Mouse (Mus musculus): ENCODE measurements around the gene Gm28043. TPM values are rescaled to one million over a fixed set of nuclear protein-coding genes. Genes with fewer than 3 reads are reported as not detected.
"Not testable (repeated sequence)": the region's sequence is repeated elsewhere in the genome, so short reads cannot be mapped to it uniquely, and the experiment has no call there.

Gene Gm28043
- polyA plus RNA-seq, 1 experiment from 2014 or later = 3.6 TPM

DNA sequence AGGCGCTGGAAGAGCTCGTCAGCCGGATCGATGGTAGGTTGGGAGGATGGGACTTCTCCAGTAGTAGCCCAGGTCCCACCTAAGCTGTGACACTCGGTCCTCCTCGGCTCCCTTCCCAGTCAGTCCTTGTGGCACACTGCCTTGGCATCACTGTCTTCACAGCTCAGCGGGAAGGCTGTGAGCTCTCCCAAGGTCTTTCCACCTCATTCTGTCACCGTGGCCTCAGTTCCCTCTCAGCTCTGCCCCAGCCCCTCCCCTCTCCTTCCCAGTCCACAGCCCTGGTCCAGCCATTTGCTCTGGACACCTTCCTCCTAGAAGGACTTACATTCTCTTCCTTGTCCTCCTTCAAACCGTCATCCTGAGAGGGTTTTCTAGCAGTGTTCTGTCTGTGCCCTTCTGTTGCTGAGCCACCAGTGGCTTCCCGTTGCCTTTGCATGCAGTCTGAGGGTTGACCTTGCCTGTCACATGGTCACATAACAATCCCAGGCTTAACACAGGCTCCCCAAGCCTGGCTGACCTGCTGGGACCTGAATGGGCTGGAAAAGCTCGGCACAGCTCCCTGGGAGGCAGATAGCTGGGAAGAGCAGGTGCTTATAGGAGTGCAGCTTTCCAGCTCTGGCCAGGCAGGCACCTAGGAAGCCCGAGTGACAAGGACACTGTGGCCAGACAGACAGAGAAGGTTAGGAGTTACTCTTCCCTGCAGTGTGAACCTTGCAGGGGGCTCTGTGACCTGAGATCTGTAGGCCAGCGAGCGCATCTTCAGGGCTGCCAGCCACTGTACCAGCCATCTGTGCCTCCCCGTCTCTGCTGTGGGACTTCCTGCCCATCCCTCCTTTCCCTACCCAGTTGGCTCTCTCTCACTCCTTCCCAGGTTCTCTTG is 18.5 kb upstream of the Gm28043 start:
- H3K36me3 ChIP-seq = peaks cover 75% of the 10 kb centered on the region
- ATAC-seq (ENCODE audit: insufficient number of reproducible peaks, insufficient read depth, low FRiP score, low TSS enrichment, low read depth) = no peak
- H3K4me1 ChIP-seq = no peaks in the 10 kb centered on the region
- no peak overlapping the region for H3K4me3 ChIP-seq
- H3K9ac ChIP-seq = 0 out of 2 replicates have a peak overlapping the region, but pooled peaks have one; percentile 27
- H3K27ac ChIP-seq = no peak overlapping the region
- H3K27me3 ChIP-seq = no peaks in the 10 kb centered on the region
- 89% methylated on average over 15 of the region's 15 CpGs for WGBS
- H3K9me3 ChIP-seq = no peaks in the 10 kb centered on the region
- no peak overlapping the region for H3K4me2 ChIP-seq

DNA sequence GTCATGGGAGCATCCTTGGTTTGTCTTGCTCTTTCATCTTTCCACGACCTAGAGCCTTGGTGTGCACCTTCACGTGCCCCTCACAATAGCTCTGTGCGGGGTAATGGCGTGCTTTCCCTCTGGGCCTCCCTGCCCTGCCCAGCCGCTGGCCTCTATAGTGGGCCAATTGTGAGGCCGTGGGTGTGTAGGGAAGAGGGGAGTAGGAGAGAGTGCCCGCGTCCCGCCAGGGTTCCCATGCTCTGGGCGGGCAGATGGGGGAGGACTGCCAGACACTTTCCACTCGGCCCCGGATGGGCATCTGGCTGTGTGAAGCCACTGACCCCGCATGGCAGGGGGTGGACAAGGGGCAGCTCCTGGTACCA is 17.9 kb upstream of the Gm28043 start:
- H3K4me1 ChIP-seq = no peaks in the 10 kb centered on the region
- H3K27ac ChIP-seq = no peak overlapping the region
- H3K9me3 ChIP-seq = no peaks in the 10 kb centered on the region
- no peak overlapping the region for H3K9ac ChIP-seq
- 89% methylated on average over 13 of the region's 13 CpGs for WGBS
- no peak overlapping the region for H3K4me2 ChIP-seq
- H3K27me3 ChIP-seq = no peaks in the 10 kb centered on the region
- no peak overlapping the region for H3K4me3 ChIP-seq
- 0 out of 2 replicates have a peak, but pooled peaks have one; percentile 20 for ATAC-seq (ENCODE audit: insufficient number of reproducible peaks, insufficient read depth, low FRiP score, low TSS enrichment, low read depth)
- peaks cover 81% of the 10 kb centered on the region for H3K36me3 ChIP-seq

DNA sequence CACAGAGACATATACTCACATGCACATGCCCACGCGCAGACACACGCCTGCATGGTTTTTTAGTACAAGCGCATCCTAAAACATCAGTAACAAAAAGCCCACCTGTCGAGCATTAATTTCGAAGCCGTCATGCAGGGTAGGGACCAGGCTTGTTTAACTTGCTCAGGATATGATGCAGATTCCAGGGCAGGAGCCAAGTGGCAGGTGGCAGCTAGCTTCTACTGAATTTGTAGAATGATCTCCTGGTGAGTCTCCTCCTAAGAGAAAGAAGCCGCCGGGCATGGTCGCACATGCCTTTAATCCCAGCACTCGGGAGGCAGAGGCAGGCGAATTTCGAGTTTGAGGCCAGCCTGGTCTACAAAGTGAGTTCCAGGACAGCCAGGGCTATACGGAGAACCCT is 15.6 kb upstream of the Gm28043 start:
- Histone ChIP-seq H3K4me2 (no peak overlapping the region), H3K27ac (no peak overlapping the region), H3K4me3 (no peak overlapping the region), H3K27me3 (no peaks in the 10 kb centered on the region), H3K9ac (no peak overlapping the region), H3K36me3 (peaks cover 86% of the 10 kb centered on the region), H3K9me3 (no peaks in the 10 kb centered on the region), H3K4me1 (no peaks in the 10 kb centered on the region)
- WGBS = 92% methylated on average over 14 of the region's 14 CpGs
- ATAC-seq (ENCODE audit: insufficient number of reproducible peaks, insufficient read depth, low FRiP score, low TSS enrichment, low read depth) = no peak

DNA sequence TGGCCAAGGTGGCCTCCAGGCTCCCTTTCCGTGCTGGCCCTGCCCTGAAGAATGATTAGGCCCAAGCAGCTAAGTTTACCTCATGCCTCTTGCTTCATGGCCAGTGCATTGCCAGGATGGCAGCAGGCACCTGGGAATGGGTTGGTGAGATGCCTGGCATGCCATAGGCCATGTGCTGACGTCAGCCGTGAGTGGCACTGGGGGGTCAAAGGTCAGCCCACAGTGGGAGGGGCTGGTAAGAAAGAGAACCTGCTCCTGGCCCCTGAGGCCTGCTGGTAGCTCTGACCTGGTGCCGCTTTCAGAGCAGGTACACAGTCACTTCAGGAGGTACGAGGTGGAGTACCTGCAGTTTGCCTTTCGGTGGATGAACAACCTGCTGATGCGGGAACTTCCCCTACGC is 15.1 kb upstream of the Gm28043 start:
- 83% methylated on average over 8 of the region's 8 CpGs for WGBS
- Histone ChIP-seq H3K4me2 (no peak overlapping the region), H3K36me3 (peaks cover 81% of the 10 kb centered on the region), H3K9ac (no peak overlapping the region), H3K4me3 (no peak overlapping the region), H3K4me1 (no peaks in the 10 kb centered on the region), H3K27ac (no peak overlapping the region), H3K27me3 (no peaks in the 10 kb centered on the region), H3K9me3 (no peaks in the 10 kb centered on the region)
- no peak for ATAC-seq (ENCODE audit: insufficient number of reproducible peaks, insufficient read depth, low FRiP score, low TSS enrichment, low read depth)

DNA sequence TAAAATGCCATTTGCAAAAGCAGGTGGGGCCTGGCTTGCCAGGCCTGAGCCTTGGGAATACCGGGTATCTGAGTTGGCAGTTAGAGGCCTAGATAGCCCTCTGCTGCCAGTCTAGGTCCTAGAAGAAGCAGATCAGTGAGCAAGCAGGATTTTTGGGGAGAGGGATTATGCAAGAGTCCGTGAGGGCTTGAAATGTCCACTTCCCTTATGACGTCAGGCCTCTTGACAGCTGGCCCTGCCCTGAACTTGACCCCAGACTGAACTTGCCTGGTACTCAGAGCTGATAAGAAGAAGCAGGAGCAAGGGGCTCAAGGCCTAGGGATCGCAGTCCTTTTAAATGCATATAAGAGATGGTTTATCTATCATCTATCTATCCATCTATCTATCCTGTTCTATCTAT is 13.3 kb upstream of the Gm28043 start:
- H3K27me3 ChIP-seq = no peaks in the 10 kb centered on the region
- no peak for ATAC-seq (ENCODE audit: insufficient number of reproducible peaks, insufficient read depth, low FRiP score, low TSS enrichment, low read depth)
- peaks cover 76% of the 10 kb centered on the region for H3K36me3 ChIP-seq
- no peak overlapping the region for H3K9ac ChIP-seq
- 80% methylated on average over 4 of the region's 4 CpGs for WGBS
- H3K27ac ChIP-seq = no peak overlapping the region
- no peak overlapping the region for H3K4me3 ChIP-seq
- H3K9me3 ChIP-seq = no peaks in the 10 kb centered on the region
- no peaks in the 10 kb centered on the region for H3K4me1 ChIP-seq
- no peak overlapping the region for H3K4me2 ChIP-seq

DNA sequence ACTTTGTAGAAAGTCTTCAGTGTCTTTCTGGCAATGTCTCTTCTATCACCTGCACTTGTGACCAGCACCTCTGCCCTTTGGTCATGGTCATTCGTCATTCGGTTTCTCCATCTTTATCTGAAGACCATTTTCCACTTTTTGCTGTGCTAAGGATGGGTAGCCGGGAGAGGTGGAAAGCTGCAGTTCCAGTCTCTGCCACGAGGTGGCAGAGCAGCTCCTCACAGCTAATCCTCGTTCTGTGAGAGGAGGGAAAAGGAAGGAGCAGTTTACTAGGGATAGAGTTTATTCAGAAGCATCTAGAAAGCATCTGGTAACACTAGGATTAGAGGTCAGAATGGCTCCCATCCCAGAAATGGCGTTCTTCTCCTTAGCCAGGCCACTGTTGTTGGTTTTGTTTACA is 11.4 kb upstream of the Gm28043 start:
- H3K4me3 ChIP-seq = no peak overlapping the region
- H3K9me3 ChIP-seq = no peaks in the 10 kb centered on the region
- no peak for ATAC-seq (ENCODE audit: insufficient number of reproducible peaks, insufficient read depth, low FRiP score, low TSS enrichment, low read depth)
- no peaks in the 10 kb centered on the region for H3K27me3 ChIP-seq
- peaks cover 76% of the 10 kb centered on the region for H3K36me3 ChIP-seq
- H3K27ac ChIP-seq = no peak overlapping the region
- WGBS = 26% methylated on average over 6 of the region's 6 CpGs
- H3K9ac ChIP-seq = no peak overlapping the region
- H3K4me1 ChIP-seq = no peaks in the 10 kb centered on the region
- no peak overlapping the region for H3K4me2 ChIP-seq

DNA sequence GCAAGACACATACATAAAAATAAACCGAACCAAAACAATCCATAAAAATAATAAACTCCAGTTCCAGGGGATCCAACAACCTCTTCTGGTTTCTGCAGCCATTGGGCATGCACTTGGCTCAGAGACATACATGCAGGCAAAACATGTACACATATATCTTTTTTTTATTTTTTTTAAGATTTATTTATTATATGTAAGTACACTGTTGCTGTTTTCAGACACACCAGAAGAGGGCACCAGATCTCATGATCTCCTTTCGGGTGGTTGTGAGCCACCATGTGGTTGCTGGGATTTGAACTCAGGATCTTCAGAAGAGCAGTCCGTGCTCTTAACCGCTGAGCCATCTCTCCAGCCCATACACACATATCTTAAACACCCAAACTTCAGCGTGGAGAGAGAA is 1.2 kb upstream of the Gm28043 start:
- H3K36me3 ChIP-seq; H3K4me3 ChIP-seq; H3K27ac ChIP-seq; H3K27me3 ChIP-seq; H3K4me2 ChIP-seq; H3K9me3 ChIP-seq; ATAC-seq (ENCODE audit: insufficient number of reproducible peaks, insufficient read depth, low FRiP score, low TSS enrichment, low read depth); H3K9ac ChIP-seq: not testable (repeated sequence)
- peaks cover 36% of the 10 kb centered on the region for H3K4me1 ChIP-seq
- WGBS = 81% methylated on average over 5 of the region's 5 CpGs

DNA sequence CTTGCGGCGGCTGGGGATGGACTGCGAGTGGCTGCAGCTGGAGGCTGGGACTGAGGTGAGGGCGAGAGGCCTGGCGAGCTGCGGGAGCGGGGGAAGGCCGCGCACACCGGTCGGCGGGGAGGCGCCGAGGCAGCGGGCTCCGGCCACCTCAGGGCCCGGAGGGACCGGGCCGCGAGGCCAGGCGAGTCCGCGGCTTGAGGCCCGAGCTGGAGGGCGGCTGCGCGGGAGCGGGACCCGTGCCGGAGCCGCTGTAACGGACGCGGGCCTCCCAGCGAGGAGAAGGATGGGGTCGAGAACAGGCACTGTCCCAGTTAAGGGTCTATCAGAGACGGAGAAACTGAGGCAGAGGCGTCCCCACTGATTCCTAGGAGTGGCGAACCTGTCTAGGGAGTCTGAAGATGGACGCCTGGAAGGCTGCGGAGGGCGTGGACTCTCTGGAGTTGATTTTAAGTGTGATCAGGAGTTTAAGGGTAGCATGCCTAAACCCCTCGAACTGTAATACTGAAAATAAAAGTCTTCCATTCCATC is 412 bp downstream of the Gm28043 start:
- ATAC-seq (ENCODE audit: insufficient number of reproducible peaks, insufficient read depth, low FRiP score, low TSS enrichment, low read depth) = peak; percentile 11; the same call in 1 of the 2 replicates
- under 1% methylated on average over 43 of the region's 43 CpGs for WGBS
- H3K27me3 ChIP-seq = no peaks in the 10 kb centered on the region

DNA sequence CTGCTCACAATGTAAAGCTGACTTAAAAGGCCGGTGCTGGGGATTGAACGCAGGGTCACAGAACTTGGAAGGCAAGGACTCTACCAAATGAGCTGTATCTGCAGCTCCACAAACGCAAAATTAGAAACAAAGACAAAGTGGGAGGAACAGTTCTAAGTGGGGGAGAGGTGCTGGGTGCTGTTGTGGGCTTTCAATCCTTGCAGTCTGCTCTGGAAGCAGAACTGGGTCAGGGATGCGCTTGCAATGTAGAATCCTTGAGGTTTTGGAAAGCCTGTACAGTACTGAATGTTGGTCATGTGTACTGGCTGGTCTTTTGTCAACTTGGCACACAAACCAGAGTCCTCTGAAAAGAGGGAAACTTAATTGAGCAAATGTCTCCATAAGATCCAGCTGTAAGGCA is 940 bp downstream of the Gm28043 start:
- H3K9ac ChIP-seq = peak overlapping the region; percentile 99
- no peaks in the 10 kb centered on the region for H3K9me3 ChIP-seq
- H3K4me3 ChIP-seq = peak overlapping the region; percentile 100
- peak overlapping the region; percentile 98 for H3K27ac ChIP-seq
- no peaks in the 10 kb centered on the region for H3K27me3 ChIP-seq
- 11% methylated on average over 4 of the region's 4 CpGs for WGBS
- ATAC-seq (ENCODE audit: insufficient number of reproducible peaks, insufficient read depth, low FRiP score, low TSS enrichment, low read depth) = no peak
- H3K4me1 ChIP-seq = peaks cover 36% of the 10 kb centered on the region
- H3K36me3 ChIP-seq = peaks cover 21% of the 10 kb centered on the region
- H3K4me2 ChIP-seq = peak overlapping the region; percentile 90

More for the DNA sequence above, 412 bp downstream of the Gm28043 start:
- peak overlapping the region; percentile 98 for H3K27ac ChIP-seq
- H3K9ac ChIP-seq = peak overlapping the region; percentile 99
- peak overlapping the region; percentile 100 for H3K4me3 ChIP-seq
- peaks cover 17% of the 10 kb centered on the region for H3K36me3 ChIP-seq
- H3K4me1 ChIP-seq = peaks cover 36% of the 10 kb centered on the region
- no peaks in the 10 kb centered on the region for H3K9me3 ChIP-seq
- H3K4me2 ChIP-seq = peak overlapping the region; percentile 90

DNA sequence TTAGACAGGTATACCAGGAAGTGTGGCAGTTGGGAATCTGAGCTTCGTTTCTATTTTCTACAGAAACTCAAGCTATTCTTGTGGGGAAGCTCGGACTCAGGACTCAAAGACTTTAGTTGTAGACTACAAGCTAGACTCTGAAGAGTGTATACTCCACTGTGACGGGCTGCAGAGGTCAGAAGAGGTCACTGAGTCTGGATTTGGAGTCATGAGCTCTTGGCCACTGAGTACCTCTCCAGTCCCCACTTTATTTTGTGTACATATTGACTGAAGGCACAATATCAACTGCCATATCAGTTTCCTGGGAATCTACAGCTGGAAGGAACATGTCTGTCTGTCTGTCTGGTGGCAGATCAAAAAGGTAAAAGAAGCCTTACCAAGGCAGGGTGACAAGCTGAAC is 4.6 kb downstream of the Gm28043 start:
- Histone ChIP-seq H3K27ac (no peak overlapping the region), H3K27me3 (no peaks in the 10 kb centered on the region), H3K4me3 (no peak overlapping the region), H3K9ac (no peak overlapping the region), H3K4me2 (no peak overlapping the region), H3K4me1 (peaks cover 29% of the 10 kb centered on the region), H3K9me3 (no peaks in the 10 kb centered on the region), H3K36me3 (peaks cover 56% of the 10 kb centered on the region)
- WGBS = 84% methylated on average over 3 of the region's 3 CpGs
- no peak for ATAC-seq (ENCODE audit: insufficient number of reproducible peaks, insufficient read depth, low FRiP score, low TSS enrichment, low read depth)

DNA sequence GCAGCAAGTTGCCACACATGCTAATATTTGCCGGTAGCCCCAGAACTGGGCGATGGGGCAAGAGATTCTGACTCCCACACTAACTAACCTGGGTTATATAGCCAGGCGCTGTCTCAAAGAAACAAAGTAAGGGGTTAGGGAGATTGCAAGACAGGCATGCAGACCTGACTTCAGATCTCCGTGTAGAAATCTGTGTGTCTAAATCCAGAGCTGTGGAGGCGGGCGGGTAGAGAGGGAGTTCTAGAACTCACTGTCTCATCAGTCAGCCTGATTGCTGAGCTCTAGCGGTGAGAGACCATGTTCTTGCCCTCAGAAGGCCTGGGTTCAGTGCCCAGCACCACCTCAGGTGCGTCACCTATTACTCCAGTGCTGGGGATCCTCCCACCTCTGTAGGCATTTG is 8.8 kb downstream of the Gm28043 start:
- no peak overlapping the region for H3K9ac ChIP-seq
- WGBS = 95% methylated on average over 8 of the region's 8 CpGs
- H3K27me3 ChIP-seq = no peaks in the 10 kb centered on the region
- peaks cover 97% of the 10 kb centered on the region for H3K36me3 ChIP-seq
- no peak overlapping the region for H3K27ac ChIP-seq
- no peaks in the 10 kb centered on the region; the same call in 1 of the 2 replicates for H3K4me1 ChIP-seq
- H3K4me2 ChIP-seq = no peak overlapping the region
- no peak for ATAC-seq (ENCODE audit: insufficient number of reproducible peaks, insufficient read depth, low FRiP score, low TSS enrichment, low read depth)
- H3K4me3 ChIP-seq = no peak overlapping the region
- no peaks in the 10 kb centered on the region for H3K9me3 ChIP-seq

DNA sequence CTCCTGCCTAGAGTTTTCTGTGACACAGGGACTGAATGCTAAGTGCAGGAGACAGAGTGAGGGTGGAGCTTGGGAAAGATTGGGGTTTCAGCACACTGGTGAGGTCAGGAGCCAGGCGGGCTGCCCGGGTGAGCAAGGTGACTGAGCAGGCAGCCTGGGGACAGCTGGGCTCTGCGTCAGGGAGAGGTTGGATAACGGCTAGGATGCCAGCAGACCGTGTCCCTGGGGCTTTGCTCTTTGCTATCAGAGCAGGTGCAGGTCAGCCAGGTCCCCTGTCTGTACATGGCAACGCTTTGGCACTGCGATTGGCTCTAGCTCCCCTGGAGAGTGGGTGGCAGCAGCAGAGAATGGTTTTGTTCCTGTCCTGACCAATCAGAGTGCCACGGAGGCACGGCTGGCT is 12.6 kb downstream of the Gm28043 start:
- no peaks in the 10 kb centered on the region for H3K9me3 ChIP-seq

More for the DNA sequence above, 12.6 kb downstream of the Gm28043 start:
- 89% methylated on average over 9 of the region's 9 CpGs for WGBS
- Histone ChIP-seq H3K9ac (no peak overlapping the region), H3K4me2 (no peak overlapping the region), H3K36me3 (peaks cover 93% of the 10 kb centered on the region), H3K27ac (no peak overlapping the region), H3K4me3 (no peak overlapping the region), H3K27me3 (no peaks in the 10 kb centered on the region), H3K4me1 (no peaks in the 10 kb centered on the region)
- ATAC-seq (ENCODE audit: insufficient number of reproducible peaks, insufficient read depth, low FRiP score, low TSS enrichment, low read depth) = no peak
